Mouse (Mus musculus) mesoderm, embryonic 11.5 days (tissue): ENCODE measurements at regions not wholly inside any gene's neighbourhood (a gene's known extent, or its start where the extent isn't known, plus 50 kb on each side); places are given as distances from the start of the nearest gene placed in this dataset.

Experiments used
- DNase-seq: peaks from one replicate; pipeline ENCODE4 v3.0.0-alpha.2; 2012; ENCODE audit warnings: low read depth, low spot score

DNA sequence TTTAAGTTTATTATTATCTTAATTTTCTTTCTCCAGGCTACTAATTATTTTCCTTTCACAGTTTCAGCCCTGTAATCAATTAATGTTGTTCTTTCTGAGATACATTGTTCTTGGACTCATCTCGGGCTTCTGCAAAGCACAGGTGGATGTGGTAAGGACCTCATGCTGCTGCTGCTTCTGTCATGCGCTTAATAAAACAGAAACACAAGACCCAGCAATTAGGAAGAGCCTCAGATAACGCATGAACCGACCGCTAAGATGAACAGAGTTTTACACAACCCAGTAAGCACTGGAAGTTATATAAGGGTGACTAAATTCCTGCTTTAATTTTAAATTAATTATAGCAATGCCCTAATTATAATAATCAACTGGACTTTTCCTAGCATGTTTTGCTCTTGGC lies 70.7 kb upstream of the Gk2 start:
- DNase-seq, result no peak
